Comparison of ENCODE assay signal across 11 mouse cellular contexts in the genomic region with DNA sequence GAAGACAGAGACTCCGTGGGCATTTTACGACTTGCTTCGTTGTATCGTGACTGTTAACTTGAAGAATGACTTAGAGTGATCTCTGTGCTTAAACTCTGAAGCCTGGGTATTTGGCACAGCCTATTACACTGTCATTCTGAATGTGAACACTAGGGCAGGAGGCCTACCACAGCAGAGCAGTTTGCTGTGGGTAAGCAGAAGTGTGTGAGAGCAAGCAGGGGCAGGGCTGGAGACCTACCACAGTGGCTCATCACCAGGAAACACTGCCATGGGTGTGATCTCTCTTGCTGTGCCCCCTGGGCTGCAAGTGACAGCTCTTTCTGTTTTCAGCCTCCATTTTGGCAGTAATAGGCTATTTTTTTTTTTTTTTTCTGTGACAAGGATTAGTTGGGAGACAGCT. TPM values are rescaled to one million over a fixed set of nuclear protein-coding genes. Genes with fewer than 3 reads are reported as not detected.
DNase-seq lines count a peak whose midpoint lies in the region; ATAC-seq and TF ChIP-seq lines count a peak whose summit lies in the region.
"Had no signal": no experiment of that assay in that cellular context is flagged by ENCODE, and none has a peak within 500 bp of the region (broad histone marks: within the 10 kb centered on the region; RNA-seq: fewer than 3 reads in every experiment).

No protein-coding gene starts in this region.

- TF ChIP-seq CTCF in left cerebral cortex, adult 2 months (IDR thresholded peaks at IDR 0.05), result peak; percentile 18

- H3K4me3 ChIP-seq in left cerebral cortex, adult 2 months, result no peak overlapping the region
- H3K4me3 ChIP-seq in neural tube, embryonic 14.5 days (ENCODE audit: low read depth, low read length), result no peak overlapping the region
- H3K4me3 ChIP-seq: heart, embryonic 12.5 days had no signal

- H3K9me3 ChIP-seq in neural tube, embryonic 14.5 days (ENCODE audit: control insufficient read depth, low read length), result no peaks in the 10 kb centered on the region
- H3K9me3 ChIP-seq: heart, embryonic 12.5 days had no signal

- H3K4me1 ChIP-seq in neural tube, embryonic 14.5 days (ENCODE audit: control insufficient read depth, insufficient read depth, low read length), result no peaks in the 10 kb centered on the region; the same call in 1 of the 2 replicates
- H3K4me1 ChIP-seq: heart, embryonic 12.5 days had no signal

- H3K27me3 ChIP-seq in neural tube, embryonic 14.5 days (ENCODE audit: control insufficient read depth, insufficient read depth, low read length), result no peaks in the 10 kb centered on the region
- H3K27me3 ChIP-seq: heart, embryonic 12.5 days had no signal

- H3K27ac ChIP-seq in left cerebral cortex, adult 2 months, result no peak overlapping the region
- no peak overlapping the region for H3K27ac ChIP-seq in neural tube, embryonic 14.5 days (ENCODE audit: low read depth, low read length)

- ATAC-seq in neural tube, embryonic 14.5 days (ENCODE audit: low read depth), result peak; percentile 78

- 6% methylated on average over 4 of the region's 4 CpGs for WGBS in neural tube, embryonic 14.5 days

- peak; percentile 49 for DNase-seq in heart, adult 11 months
- no peak for DNase-seq in heart, adult 8-10 months (ENCODE audit: low spot score)
- DNase-seq in left cerebral cortex, adult 2 months (ENCODE audit: extremely low spot score in 1 of 2, low spot score in 2 of 2), result no peak
- DNase-seq in left cerebral cortex, postnatal 10 days (ENCODE audit: extremely low spot score in 1 of 2, low spot score in 2 of 2), result no peak
- peak; percentile 8 for DNase-seq in adipocyte (ENCODE audit: low spot score)
- DNase-seq in adrenal gland, adult 8-10 months, result no peak
- DNase-seq: adrenal gland, adult 2 months; gastrocnemius, postnatal 10 days had no signal

- no peak overlapping the region for H3K9ac ChIP-seq in neural tube, embryonic 14.5 days (replicated peaks; ENCODE audit: low read depth, low read length)
- H3K9ac ChIP-seq: heart, embryonic 12.5 days had no signal

- intact Hi-C loops in left cerebral cortex, adult 2 months (cut with DNase I), result no loop called here
- intact Hi-C loops in left cerebral cortex, postnatal 10 days (cut with DNase I), result no loop called here

- no peaks in the 10 kb centered on the region for H3K36me3 ChIP-seq in neural tube, embryonic 14.5 days (ENCODE audit: control insufficient read depth, insufficient read depth, low read length)
- H3K36me3 ChIP-seq: heart, embryonic 12.5 days had no signal

- no peak overlapping the region for H3K4me2 ChIP-seq in neural tube, embryonic 14.5 days (ENCODE audit: low read depth, low read length)
- H3K4me2 ChIP-seq: heart, embryonic 12.5 days; liver, embryonic 11.5 days had no signal

RNA-seq across cellular contexts. Expression of a gene that starts 39.7 kb away (rescaled TPM):
- not detected for total RNA-seq in heart, adult 8-10 months (2022)
- under 1 TPM in 1 of 2 experiments, not detected in 1; 0.42 TPM for total RNA-seq in left cerebral cortex, adult 2 months (2021)
- total RNA-seq in left cerebral cortex, postnatal 10 days (2021), result 1 to 10 TPM in 1 of 2 experiments, under 1 TPM in 1; 0.79 to 1.1 TPM
- polyA plus RNA-seq in neural tube, embryonic 14.5 days (2014; fragmentation: Nextera tagmentation; extraction: Ambion mirVana), result 0.86 and 1.8 TPM in 2 replicates
- total RNA-seq in adrenal gland, adult 8-10 months (2022), result not detected
- total RNA-seq: adrenal gland, adult 2 months; gastrocnemius, postnatal 10 days had no signal
- polyA plus RNA-seq: adrenal gland, adult 2 months; heart, embryonic 12.5 days had no signal

Comparison
In these comparisons a context has a peak if more than half of its experiments do, and no peak if none do; other contexts are left out.
1. DNase-seq: peak in heart, adult 11 months (single experiment) and adipocyte (single experiment); none in heart, adult 8-10 months (single experiment), left cerebral cortex, adult 2 months (0 of 2), left cerebral cortex, postnatal 10 days (0 of 2) and adrenal gland, adult 8-10 months (single experiment).